Mouse (Mus musculus): ENCODE results near the gene Gpx3.
A peak's percentile ranks its signal among the peaks of the same experiment; 100 is the strongest.
"Not testable (repeated sequence)": the region's sequence is repeated elsewhere in the genome, so short reads cannot be mapped to it uniquely, and the experiment has no call there.

Gene Gpx3

DNA sequence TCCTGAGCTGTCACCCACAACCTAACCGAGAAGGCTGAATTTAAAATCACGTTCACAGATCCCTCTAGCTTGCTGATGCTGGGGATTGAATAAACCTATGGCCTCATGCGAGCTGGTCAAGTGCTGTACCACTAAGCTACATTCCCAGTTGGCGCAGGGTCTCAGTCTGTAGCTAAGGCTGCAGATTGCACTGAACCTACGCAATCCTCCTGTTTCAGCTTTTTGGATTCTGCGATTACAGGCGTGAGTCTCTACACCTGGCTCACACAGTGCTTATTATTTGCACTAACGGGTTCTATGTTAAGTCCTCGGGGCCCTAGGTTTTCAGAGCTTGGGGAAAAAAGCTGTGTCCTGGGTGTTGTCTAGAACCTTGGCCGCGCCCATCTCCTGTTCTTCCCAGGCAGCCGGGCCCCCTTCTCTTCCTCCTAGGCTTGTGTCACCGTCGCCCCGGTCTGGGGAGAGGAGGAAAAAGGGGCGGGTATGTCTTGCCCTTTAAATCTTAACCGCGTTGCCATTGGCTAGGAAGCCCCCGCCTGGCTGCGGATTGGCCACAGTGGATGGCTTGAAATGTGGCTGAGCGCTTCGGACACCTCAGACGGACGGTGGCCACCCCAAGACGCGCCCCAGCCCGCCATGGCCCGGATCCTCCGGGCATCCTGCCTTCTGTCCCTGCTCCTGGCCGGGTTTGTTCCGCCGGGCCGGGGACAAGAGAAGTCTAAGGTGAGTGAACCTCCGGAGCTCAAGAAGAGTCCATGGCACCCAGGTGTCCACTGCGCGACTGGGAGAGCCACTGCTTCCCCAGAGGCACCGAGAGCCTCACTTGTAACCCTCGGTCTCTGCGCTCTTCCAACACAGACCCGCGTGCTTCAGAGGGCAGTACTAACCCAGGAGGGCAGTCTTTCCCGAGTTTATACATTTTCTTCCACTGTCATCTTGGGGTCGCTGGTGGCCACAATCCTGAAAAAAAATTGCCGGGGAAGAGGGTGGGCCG, at the start of gene Gpx3:
Gene Gpx3 (plus strand): TSS at position 121 of the 991 bp plus-strand sequence.
- DNase-seq (ENCODE audit: low spot score): no peak

GRCm38 (mm10) chr11:54858880-54859279, 43.4 kb upstream of the Gpx3 start:
- DNase-seq (ENCODE audit: low spot score): not testable (repeated sequence)

- no peak for DNase-seq (ENCODE audit: low spot score)
Measured at GRCm38 (mm10) chr11:54859322-54860165, 42.7 kb upstream of the Gpx3 start.

GRCm38 (mm10) chr11:54860256-54861038, 41.8 kb upstream of the Gpx3 start, which contains the start of gene Lyrm7:
Gene Lyrm7 (minus strand): TSS chr11:54860916.
- DNase-seq (ENCODE audit: low spot score): peak; percentile 99

DNA sequence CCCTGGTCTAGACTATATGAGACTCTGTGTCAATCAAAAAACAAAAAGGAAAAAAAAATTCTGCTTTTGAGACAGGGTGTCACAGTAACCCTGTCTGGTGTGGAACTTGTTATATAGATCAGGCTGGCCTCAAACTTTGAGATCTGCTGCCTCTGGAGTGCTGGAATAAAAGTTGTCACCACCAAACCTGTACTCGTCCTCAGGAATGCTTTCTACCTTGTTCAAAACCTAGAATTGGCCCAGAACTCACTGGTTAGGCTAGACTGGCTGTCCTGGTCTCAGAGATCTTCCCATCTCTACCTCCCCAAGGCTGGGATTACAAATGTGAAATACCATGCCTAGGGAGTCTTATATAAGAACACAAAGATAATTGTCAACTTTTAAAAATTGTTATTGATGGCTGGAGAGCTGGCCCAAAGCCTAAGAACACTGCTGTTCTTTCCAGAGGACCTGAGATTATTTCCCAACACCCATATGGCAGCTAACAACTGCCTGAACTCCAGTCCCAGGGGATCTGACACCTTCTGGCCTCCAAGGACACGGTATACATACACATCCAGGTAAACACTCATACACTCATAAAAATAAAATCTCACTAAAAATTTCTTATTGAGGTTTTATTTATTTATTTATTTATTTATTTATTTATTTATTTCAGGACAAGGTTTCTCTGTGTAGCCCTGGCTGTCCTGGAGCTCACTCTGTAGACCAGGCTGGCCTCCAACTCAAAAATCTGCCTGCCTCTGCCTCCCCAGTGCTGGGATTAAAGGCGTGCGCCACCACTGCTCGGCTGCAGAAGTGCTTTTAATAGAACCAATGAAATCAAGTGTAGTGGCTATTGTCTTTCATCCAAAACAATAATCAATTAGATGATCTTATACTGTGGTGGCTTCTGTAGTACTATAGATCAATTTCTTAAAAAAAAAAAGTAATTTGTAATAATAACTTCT, 40.5 kb upstream of the Gpx3 start:
- DNase-seq (ENCODE audit: low spot score): no peak

- DNase-seq (ENCODE audit: low spot score): peak; percentile 40
Measured at GRCm38 (mm10) chr11:54862621-54863520, 39.4 kb upstream of the Gpx3 start.

- DNase-seq (ENCODE audit: low spot score): no peak
Measured at GRCm38 (mm10) chr11:54865330-54866085, 36.7 kb upstream of the Gpx3 start.

- peak; percentile 85 for DNase-seq (ENCODE audit: low spot score)
Measured at GRCm38 (mm10) chr11:54866119-54867048, 35.9 kb upstream of the Gpx3 start, which contains the start of gene Hint1. Gene Hint1 (plus strand): TSS chr11:54866383.

- no peak for DNase-seq (ENCODE audit: low spot score)
Measured at GRCm38 (mm10) chr11:54867049-54867385, 35.2 kb upstream of the Gpx3 start.

DNA sequence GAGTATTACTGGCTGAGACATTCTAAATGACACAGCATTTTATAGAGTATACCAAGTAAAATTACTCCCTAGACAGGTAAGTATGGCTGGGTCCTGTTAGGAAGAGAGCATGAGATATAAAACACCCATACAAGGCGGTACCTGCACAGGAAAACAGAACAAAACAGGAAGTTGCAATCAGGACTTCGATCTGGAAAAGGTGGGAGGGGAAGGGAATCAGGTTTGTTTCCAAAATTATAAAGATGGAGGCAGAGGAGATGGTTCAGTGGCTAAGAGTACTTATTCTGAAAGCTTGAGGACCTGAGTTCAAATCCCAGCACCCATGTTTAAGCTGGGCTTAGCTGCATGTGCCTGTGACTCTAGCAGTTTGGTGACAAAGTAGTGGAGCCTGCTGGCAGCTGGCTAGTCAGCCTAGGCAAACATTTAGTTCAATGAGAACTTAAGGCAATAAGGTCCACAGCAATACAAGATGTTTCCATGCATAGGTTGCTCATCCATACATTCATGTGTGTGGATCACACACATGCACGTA, 34.3 kb upstream of the Gpx3 start:
- no peak for DNase-seq (ENCODE audit: low spot score)

- no peak for DNase-seq (ENCODE audit: low spot score)
Measured at GRCm38 (mm10) chr11:54868445-54868844, 33.8 kb upstream of the Gpx3 start.

- DNase-seq (ENCODE audit: low spot score): peak; percentile 31
Measured at GRCm38 (mm10) chr11:54869318-54869717, 32.9 kb upstream of the Gpx3 start.

- DNase-seq (ENCODE audit: low spot score): no peak
Measured at GRCm38 (mm10) chr11:54871831-54872537, 30.3 kb upstream of the Gpx3 start.

- DNase-seq (ENCODE audit: low spot score): no peak
Measured at GRCm38 (mm10) chr11:54876031-54876430, 26.2 kb upstream of the Gpx3 start.

- DNase-seq (ENCODE audit: low spot score): no peak
Measured at GRCm38 (mm10) chr11:54878893-54879292, 23.4 kb upstream of the Gpx3 start.

GRCm38 (mm10) chr11:54879434-54879833, 22.8 kb upstream of the Gpx3 start:
- DNase-seq (ENCODE audit: low spot score): no peak

DNA sequence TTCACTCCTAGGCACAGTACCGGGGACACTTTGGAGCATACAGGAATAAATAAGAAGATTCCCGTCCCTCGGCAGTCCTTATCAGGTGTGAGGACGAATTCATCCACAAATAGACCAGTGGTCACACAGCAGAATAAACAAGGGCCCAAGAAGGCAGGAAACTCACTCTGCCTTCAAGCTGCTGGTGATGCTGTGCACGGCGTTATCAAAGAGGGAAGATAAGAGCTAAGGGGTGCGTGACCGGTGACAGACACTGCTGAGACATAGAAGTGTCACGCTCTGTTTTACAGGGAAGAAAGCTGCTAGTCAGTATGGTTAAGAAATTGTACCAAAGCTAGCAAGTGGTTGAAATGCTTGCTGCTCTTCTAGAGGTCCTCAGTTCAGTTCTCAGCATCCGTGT, 22.3 kb upstream of the Gpx3 start:
- no peak for DNase-seq (ENCODE audit: low spot score)
